Mouse (Mus musculus) kidney, adult 2 months (tissue): Measurements from ENCODE around the gene Crtc2.

ENCODE experiments used
- CTCF ChIP-seq: fragments of 200-500 bp; conservative IDR thresholded peaks from 2 replicates; pipeline ENCODE4 v1.5.1; 2011; ENCODE audit warnings: low read depth, mild to moderate bottlenecking, control low read depth, low read length, moderate library complexity, mixed read lengths; ENCODE audit not compliant: insufficient read depth, insufficient read length
- POLR2A ChIP-seq: fragments of 200-500 bp; IDR thresholded peaks from one replicate; pipeline ENCODE4 v1.6.1; 2011; ENCODE audit warnings: low read depth, low read length, control low read depth

DNA sequence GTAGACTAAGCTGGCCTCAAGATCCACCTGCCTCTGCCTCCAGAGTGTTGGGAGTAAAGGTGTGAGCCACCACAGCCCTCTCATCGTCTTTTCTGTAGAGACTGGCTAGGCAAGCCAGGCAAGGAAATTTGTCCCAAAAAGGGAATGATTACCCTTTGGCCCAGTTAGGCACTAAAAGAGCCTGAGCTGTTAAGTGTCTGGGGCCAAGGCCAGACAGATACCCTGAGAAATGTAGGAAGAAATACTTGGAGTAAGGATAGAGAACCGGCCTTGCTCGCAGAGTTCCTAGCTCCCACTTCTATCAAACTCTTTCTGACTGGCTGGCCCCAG is 6.4 kb upstream of the Crtc2 start:
- TF ChIP-seq CTCF (no peak), POLR2A (no peak)
